Mouse (Mus musculus) heart, adult 9 months (tissue): Measurements from ENCODE around the gene Baz2a.
"Not testable (repeated sequence)": the region's sequence is repeated elsewhere in the genome, so short reads cannot be mapped to it uniquely, and the experiment has no call there.

Source experiments
- DNase-seq, 2 experiments: peaks; one replicate each; pipeline ENCODE4 v3.0.0; 2022; ENCODE audit warnings: low spot score in 2 of 2

Gene Baz2a

GRCm38 (mm10) chr10:128111227-128111626 is 19.9 kb downstream of the Baz2a start:
- no peak for DNase-seq

DNA sequence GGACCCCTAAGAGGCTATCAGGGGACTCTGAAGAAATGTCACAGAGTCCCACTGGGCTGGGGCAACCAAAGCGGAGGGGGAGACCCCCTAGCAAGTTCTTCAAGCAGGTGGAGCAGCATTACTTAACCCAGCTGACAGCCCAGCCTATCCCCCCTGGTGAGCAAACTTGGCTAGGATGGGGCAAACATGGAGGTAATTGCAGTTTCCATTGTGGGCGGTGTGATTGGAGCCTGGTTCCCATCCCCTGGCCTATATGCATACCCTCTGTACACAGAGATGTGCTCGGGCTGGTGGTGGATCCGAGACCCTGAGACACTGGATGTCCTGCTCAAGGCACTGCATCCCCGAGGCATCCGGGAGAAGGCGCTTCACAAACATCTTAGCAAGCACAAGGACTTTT is 32.5 kb downstream of the Baz2a start:
- no peak for DNase-seq

GRCm38 (mm10) chr10:128124831-128125230 is 33.5 kb downstream of the Baz2a start:
- no peak for DNase-seq

- DNase-seq, result no peak
Measured at GRCm38 (mm10) chr10:128125951-128126350, 34.6 kb downstream of the Baz2a start.

GRCm38 (mm10) chr10:128127497-128127896 is 36.1 kb downstream of the Baz2a start:
- no peak for DNase-seq

DNA sequence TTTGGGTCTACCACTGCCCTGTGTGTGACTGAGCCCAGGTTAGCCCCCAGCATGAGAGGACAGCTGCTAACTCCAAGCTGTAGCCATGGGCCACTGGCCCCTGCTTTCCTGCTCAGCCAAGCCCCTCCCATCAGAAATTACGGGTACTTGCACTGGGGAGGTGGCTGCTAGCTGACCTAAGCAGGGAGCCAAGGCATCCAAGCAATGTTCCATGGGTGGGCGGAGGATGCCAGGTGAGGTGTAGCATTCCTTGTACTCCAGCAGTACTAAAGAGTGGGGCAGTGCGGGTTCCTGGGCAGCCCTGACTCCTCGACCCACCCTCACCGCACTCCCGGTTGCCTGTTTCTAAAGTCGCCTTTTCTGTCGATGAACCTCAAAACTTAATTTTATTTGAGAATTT is 36.8 kb downstream of the Baz2a start:
- no peak for DNase-seq

GRCm38 (mm10) chr10:128131297-128131696 is 39.9 kb downstream of the Baz2a start:
- DNase-seq, result no peak

GRCm38 (mm10) chr10:128131812-128132211 is 40.4 kb downstream of the Baz2a start:
- DNase-seq, result no peak

DNA sequence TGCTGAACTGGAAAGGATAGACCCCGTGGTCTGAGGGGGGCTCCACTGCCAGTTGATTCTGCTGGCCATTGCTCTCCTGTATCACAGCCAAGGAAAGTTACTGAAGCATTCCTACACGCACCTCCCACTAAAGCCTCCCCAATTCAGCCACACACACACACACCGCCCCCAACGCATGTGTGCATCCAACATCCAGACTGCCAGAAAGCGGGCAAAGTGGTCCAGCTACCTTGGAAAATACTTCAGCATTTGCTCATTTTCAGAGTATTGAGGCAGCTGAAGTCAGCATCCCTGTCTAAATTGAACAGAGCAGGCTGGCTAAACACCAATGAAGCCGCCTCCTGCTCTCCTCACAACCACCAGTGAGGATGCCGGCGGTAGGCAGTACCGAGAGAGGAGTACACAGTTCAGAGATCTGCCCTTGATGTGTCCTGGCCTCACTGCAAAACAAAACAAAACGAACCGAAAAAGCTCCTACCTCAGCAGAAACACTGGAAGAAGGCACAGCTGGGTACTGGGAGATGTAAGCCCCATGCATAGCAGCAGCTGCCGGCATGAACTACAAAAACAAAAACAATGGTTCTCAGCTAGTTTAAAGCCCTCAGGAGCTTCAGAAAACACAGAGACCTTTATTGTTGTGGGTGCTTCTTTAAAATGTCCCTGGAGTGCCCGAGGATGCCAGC is 42.4 kb downstream of the Baz2a start:
- no peak for DNase-seq

GRCm38 (mm10) chr10:128135374-128135773 is 44.0 kb downstream of the Baz2a start:
- DNase-seq, result no peak

DNA sequence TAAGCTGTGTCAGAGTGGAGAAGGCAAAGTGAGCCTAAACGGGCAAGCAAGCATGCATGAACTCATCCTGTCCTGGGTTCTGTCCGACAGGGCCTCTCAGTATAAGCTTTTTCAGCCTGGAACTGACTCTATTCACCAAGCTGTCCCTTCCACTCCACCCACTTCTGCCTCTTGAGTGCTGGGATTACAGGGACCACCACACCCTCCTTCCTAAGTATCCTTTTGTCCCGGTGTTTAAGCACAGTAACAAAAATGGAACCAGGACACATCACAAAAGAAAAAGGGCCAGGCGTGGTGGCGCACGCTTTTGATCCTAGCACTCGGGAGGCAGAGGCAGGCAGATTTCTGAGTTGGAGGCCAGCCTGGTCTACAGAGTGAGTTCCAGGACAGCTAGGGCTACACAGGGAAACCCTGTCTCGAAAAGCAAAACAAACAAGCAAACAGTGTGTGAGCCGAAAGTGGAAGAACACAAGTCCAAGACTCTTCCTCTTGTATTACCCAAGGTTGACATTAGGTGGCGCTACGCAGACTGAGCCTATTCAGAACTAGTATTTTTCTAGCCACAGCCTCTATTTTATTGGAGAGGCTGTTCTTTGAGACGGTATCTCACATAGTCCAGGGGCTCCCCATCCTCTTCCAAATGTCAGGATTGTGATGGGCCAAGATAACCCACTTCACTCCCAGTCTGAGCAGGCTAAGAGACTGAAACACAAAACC is 49.0 kb downstream of the Baz2a start:
- peak in 1 of 2 experiments; percentile 55 for DNase-seq

DNA sequence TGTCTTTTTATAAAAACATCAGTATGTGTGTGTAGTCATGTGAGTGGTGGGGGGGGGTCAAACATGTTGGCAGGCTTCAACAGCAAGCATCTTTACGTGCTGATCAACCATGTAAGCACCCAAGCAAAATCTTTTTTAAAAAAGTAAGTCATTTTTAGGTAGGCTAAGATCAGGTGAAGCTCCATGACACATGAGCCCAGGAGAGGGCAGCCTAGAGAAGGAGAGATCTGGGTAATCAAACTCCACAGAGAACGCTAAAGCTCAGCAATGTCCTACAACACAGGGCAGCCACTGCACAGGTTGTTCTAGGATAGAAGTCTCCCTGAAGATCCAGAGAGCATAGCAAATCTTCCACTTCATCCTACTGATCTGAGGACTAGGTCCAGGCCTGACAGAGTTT is 50.8 kb downstream of the Baz2a start:
- no peak for DNase-seq

- no peak for DNase-seq
Measured at GRCm38 (mm10) chr10:128143659-128144058, 52.3 kb downstream of the Baz2a start.

DNA sequence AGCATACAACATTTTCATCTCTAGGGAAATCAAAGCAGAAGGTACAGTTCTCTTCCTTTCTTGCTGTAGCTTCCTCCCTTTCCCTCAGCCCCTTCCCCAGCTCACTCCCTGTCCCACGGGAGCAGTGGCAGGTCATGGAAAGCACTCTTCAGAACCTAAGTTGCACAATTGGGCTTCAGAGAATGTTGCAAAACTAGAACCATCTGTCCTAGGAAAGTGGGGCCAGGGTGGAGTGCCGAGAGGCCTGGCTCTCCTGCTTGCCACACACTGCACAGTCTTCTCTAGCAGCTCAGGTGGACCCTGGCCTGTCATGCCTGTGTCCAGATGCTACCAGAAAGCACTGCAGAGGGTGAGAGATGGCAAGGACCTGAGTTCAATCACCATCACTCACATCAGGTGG is 53.6 kb downstream of the Baz2a start:
- DNase-seq, result no peak

GRCm38 (mm10) chr10:128148789-128149365 is 57.5 kb downstream of the Baz2a start:
- peak in 1 of 2 experiments; percentile 35 for DNase-seq

GRCm38 (mm10) chr10:128149592-128149991 is 58.2 kb downstream of the Baz2a start:
- peak; percentile 95 to 98 for DNase-seq

DNA sequence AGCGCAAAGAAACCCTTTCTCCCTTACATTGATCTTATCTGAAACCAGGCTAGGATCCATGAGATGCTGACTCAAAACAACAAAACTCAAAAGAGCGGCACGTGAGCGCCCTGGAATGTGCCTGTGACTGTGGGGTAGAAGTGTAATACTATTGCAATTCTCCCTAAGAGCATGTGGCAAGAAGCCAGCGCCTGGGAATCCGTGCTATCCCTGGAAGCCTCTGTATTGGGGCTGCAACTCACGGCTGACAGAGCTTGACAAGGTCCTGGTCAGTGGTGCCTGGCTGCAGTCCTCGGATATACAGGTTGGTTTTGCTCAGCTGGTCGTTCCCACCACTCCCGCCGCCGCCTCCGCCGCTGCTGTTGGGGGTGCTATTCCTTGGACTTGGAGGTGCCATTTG is 59.6 kb downstream of the Baz2a start:
- peak; percentile 47 to 68 for DNase-seq

- no peak for DNase-seq
Measured at GRCm38 (mm10) chr10:128153978-128154377, 62.6 kb downstream of the Baz2a start.

GRCm38 (mm10) chr10:128165726-128166125 is 74.3 kb downstream of the Baz2a start:
- not testable (repeated sequence) for DNase-seq

DNA sequence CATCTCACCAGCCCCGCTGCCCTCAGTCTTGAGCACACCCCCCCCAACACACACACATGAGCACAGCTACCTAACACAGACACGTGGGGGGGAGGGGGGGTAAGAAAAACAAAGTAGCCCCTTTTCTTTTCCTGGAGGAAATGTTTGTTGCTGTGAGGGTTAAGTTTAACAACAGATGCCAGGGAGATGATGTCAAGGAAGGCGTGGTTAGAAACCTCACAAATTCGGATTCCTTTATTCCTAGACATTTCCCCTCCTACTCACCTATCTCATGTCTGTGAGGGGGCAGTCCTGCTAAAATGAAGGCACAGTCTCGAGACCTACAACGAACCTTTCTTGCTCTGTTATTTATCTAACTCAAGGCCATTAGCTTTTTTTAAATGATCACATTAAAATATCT is 75.7 kb downstream of the Baz2a start:
- no peak for DNase-seq

GRCm38 (mm10) chr10:128171348-128171747 is 80.0 kb downstream of the Baz2a start:
- DNase-seq, result not testable (repeated sequence)

GRCm38 (mm10) chr10:128175302-128175701 is 83.9 kb downstream of the Baz2a start:
- DNase-seq, result no peak
